8 mouse cellular contexts compared by ENCODE assay signal in the genomic region with DNA sequence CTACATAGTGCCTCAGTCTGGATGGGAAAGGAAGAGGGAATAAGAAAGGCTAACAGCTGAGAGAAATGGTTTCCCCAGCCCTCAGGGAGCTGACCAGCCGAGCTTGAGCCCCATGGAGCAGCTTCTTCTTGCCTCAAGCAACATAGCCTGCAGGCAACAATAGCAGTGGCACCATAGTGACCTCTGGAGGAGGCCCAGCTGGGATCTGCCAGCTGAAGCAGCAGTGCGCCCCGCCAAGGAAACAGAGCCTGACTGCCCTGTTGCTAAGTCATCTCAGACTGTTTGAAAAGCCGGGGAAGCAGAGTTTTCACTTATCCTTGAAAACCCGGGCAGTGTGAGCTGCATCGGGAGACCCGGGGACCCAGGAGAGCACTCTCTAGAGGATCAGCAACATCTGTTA. TPM values are rescaled to one million over a fixed set of nuclear protein-coding genes. Genes with fewer than 3 reads are reported as not detected.
DNase-seq lines count a peak whose midpoint lies in the region; ATAC-seq and TF ChIP-seq lines count a peak whose summit lies in the region.

No protein-coding gene starts in this region.

- H3K27me3 ChIP-seq in hindbrain, postnatal 0 days (ENCODE audit: insufficient read depth, low read length), result no peaks in the 10 kb centered on the region
- H3K27me3 ChIP-seq in liver, embryonic 11.5 days (replicated peaks; ENCODE audit: control insufficient read depth, insufficient read depth, low read length), result peaks cover 43% of the 10 kb centered on the region
- H3K27me3 ChIP-seq in neural tube, embryonic 14.5 days (ENCODE audit: control insufficient read depth, insufficient read depth, low read length), result no peaks in the 10 kb centered on the region
- H3K27me3 ChIP-seq in thymus, adult 2 months (ENCODE audit: control insufficient read depth, insufficient read depth, low read length), result peaks cover 21% of the 10 kb centered on the region

- 3% methylated on average over 7 of the region's 7 CpGs for WGBS in hindbrain, postnatal 0 days
- 14% methylated on average over 7 of the region's 7 CpGs for WGBS in liver, embryonic 11.5 days
- under 1% methylated on average over 7 of the region's 7 CpGs for WGBS in neural tube, embryonic 14.5 days
- 9% methylated on average over 7 of the region's 7 CpGs for WGBS in thymus, adult 2 months

- peak; percentile 57 for TF ChIP-seq CTCF in hindbrain, postnatal 0 days (IDR thresholded peaks at IDR 0.05; ENCODE audit: low read depth)
- TF ChIP-seq CTCF in thymus, adult 2 months (IDR thresholded peaks at IDR 0.05; ENCODE audit: borderline replicate concordance, control insufficient read depth, extremely low read depth, insufficient read depth, low read length, poor library complexity), result no peak

- H3K4me2 ChIP-seq in hindbrain, postnatal 0 days (ENCODE audit: low read depth, low read length), result peak overlapping the region; percentile 78
- no peak overlapping the region for H3K4me2 ChIP-seq in liver, embryonic 11.5 days
- H3K4me2 ChIP-seq in neural tube, embryonic 14.5 days (ENCODE audit: low read depth, low read length), result peak overlapping the region; percentile 54

- H3K27ac ChIP-seq in hindbrain, postnatal 0 days, result peak overlapping the region; percentile 97
- H3K27ac ChIP-seq in liver, embryonic 11.5 days (ENCODE audit: low read depth, low read length), result no peak overlapping the region
- peak overlapping the region; percentile 98 for H3K27ac ChIP-seq in neural tube, embryonic 14.5 days (ENCODE audit: low read depth, low read length)
- H3K27ac ChIP-seq in thymus, adult 2 months (ENCODE audit: control insufficient read depth, insufficient read depth, low read length), result no peak overlapping the region

- H3K4me3 ChIP-seq in hindbrain, postnatal 0 days (ENCODE audit: low read length), result peak overlapping the region; percentile 67
- H3K4me3 ChIP-seq in liver, embryonic 11.5 days (ENCODE audit: low read depth, low read length), result no peak overlapping the region
- H3K4me3 ChIP-seq in neural tube, embryonic 14.5 days (ENCODE audit: low read depth, low read length), result peak overlapping the region; percentile 83
- H3K4me3 ChIP-seq in thymus, adult 2 months (ENCODE audit: control insufficient read depth, insufficient read depth, low read length), result no peak overlapping the region

- peaks cover 11% of the 10 kb centered on the region for H3K4me1 ChIP-seq in hindbrain, postnatal 0 days (ENCODE audit: insufficient read depth, low read length)
- H3K4me1 ChIP-seq in liver, embryonic 11.5 days (replicated peaks; ENCODE audit: control insufficient read depth, insufficient read depth, low read length), result no peaks in the 10 kb centered on the region; the same call in 1 of the 2 replicates
- peaks cover 36% of the 10 kb centered on the region for H3K4me1 ChIP-seq in neural tube, embryonic 14.5 days (ENCODE audit: control insufficient read depth, insufficient read depth, low read length)
- peaks cover 14% of the 10 kb centered on the region for H3K4me1 ChIP-seq in thymus, adult 2 months (replicated peaks; ENCODE audit: control insufficient read depth, insufficient read depth, low read length)

- peak; percentile 53 for DNase-seq in cerebellum, adult 11 months
- peak; percentile 69 to 72 for DNase-seq in cerebellum, postnatal 25 days
- peak; percentile 50 for DNase-seq in gastrocnemius, postnatal 25 days
- DNase-seq in hindbrain, postnatal 0 days (ENCODE audit: low spot score), result peak; percentile 88
- DNase-seq in liver, embryonic 11.5 days (ENCODE audit: low spot score), result peak; percentile 43
- DNase-seq in thymus, adult 2 months, result no peak

- H3K9ac ChIP-seq in hindbrain, postnatal 0 days (replicated peaks; ENCODE audit: low read length), result peak overlapping the region; percentile 90
- no peak overlapping the region for H3K9ac ChIP-seq in liver, embryonic 11.5 days (ENCODE audit: low read depth, low read length)
- peak overlapping the region; percentile 98 for H3K9ac ChIP-seq in neural tube, embryonic 14.5 days (replicated peaks; ENCODE audit: low read depth, low read length)

- no peak for ATAC-seq in cerebellum, adult (ENCODE audit: insufficient number of reproducible peaks, low FRiP score, low TSS enrichment)
- no peak for ATAC-seq in hindbrain, postnatal 0 days
- no peak for ATAC-seq in liver, embryonic 11.5 days (replicated peaks; ENCODE audit: low FRiP score)
- ATAC-seq in neural tube, embryonic 14.5 days (ENCODE audit: low read depth), result no peak

- no peak for TF ChIP-seq POLR2A in thymus, adult 2 months (IDR thresholded peaks at IDR 0.05; ENCODE audit: control insufficient read depth, extremely low read depth, insufficient read depth, low read length, poor library complexity)

- no peaks in the 10 kb centered on the region for H3K9me3 ChIP-seq in hindbrain, postnatal 0 days (ENCODE audit: low read length)
- H3K9me3 ChIP-seq in liver, embryonic 11.5 days (ENCODE audit: control insufficient read depth, low read length), result no peaks in the 10 kb centered on the region
- no peaks in the 10 kb centered on the region for H3K9me3 ChIP-seq in neural tube, embryonic 14.5 days (ENCODE audit: control insufficient read depth, low read length)

- H3K36me3 ChIP-seq in hindbrain, postnatal 0 days (ENCODE audit: insufficient read depth, low read length), result no peaks in the 10 kb centered on the region
- H3K36me3 ChIP-seq in liver, embryonic 11.5 days (ENCODE audit: control insufficient read depth, insufficient read depth, low read length), result no peaks in the 10 kb centered on the region
- 0 out of 2 replicates have a peak, but pooled peaks cover 3% of the 10 kb centered on the region for H3K36me3 ChIP-seq in neural tube, embryonic 14.5 days (ENCODE audit: control insufficient read depth, insufficient read depth, low read length)
- H3K36me3 ChIP-seq in thymus, adult 2 months (ENCODE audit: control insufficient read depth, insufficient read depth, low read length), result no peaks in the 10 kb centered on the region

RNA-seq across cellular contexts. Expression of a gene that starts 3.2 kb away (rescaled TPM):
- total RNA-seq in gastrocnemius, postnatal 25 days (2021), result 10 to 100 TPM; 12.0 to 12.9 TPM
- total RNA-seq in hindbrain, postnatal 0 days (2014; rRNA removed), result 690 and 787 TPM in 2 replicates
- polyA plus RNA-seq in hindbrain, postnatal 0 days (2015; fragmentation: Nextera tagmentation; extraction: Ambion mirVana), result 1,844 and 1,981 TPM in 2 replicates
- polyA plus RNA-seq in liver, embryonic 11.5 days (2014; fragmentation: Nextera tagmentation; extraction: Ambion mirVana), result 32.6 and 39.6 TPM in 2 replicates
- 1,731 and 2,267 TPM in 2 replicates for polyA plus RNA-seq in neural tube, embryonic 14.5 days (2014; fragmentation: Nextera tagmentation; extraction: Ambion mirVana)
- 0.92 and 1.1 TPM in 2 replicates for polyA plus RNA-seq in thymus, adult 2 months (2012; rRNA removed)

Comparison
In these comparisons a context has a peak if more than half of its experiments do, and no peak if none do; other contexts are left out.
1. H3K27ac ChIP-seq: peak in hindbrain, postnatal 0 days (single experiment) and neural tube, embryonic 14.5 days (single experiment); none in liver, embryonic 11.5 days (single experiment) and thymus, adult 2 months (single experiment).
2. H3K4me3 ChIP-seq: peak in hindbrain, postnatal 0 days (single experiment) and neural tube, embryonic 14.5 days (single experiment); none in liver, embryonic 11.5 days (single experiment) and thymus, adult 2 months (single experiment).
3. RNA of a gene that starts 3.2 kb away (polyA plus RNA-seq): 1,731 to 2,267 TPM in neural tube, embryonic 14.5 days and 1,844 to 1,981 TPM in hindbrain, postnatal 0 days; 32.6 to 39.6 TPM in liver, embryonic 11.5 days and 0.92 to 1.1 TPM in thymus, adult 2 months; every median in the first group is over 10 times any median in the second.